In the genomic region with DNA sequence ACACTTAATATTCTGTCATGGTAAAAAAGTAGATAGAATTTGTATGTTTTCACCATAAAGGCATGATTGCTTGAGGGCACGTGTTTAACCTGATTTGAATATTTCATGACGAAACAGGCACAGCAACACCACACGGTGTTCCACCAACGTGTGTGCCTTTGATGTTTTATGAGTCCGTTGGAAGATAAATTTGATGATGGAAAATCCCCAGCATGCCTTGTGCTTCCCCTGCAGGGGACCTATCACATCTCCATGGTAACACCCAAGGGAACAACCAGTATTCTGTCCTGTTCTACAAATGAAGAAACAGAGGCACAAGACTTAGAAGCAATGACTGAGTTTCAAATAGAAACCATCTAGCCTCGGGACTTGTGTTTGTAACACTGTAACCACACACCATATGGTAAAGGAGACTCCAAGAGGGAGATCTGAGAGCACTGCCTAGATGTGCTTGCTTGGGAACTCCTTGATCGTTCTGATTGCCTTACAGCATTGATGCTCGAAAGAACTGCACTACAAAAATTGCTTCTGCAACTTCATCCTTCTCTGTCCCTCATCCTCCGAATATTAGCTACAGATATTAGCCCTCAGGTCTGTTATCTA, we compare ENCODE assay signal across 11 mouse cellular contexts.
DNase-seq lines count a peak whose midpoint lies in the region; ATAC-seq lines count a peak whose summit lies in the region.
"Had no signal": no experiment of that assay in that cellular context is flagged by ENCODE, and none has a peak within 500 bp of the region (broad histone marks: within the 10 kb centered on the region; RNA-seq: fewer than 3 reads in every experiment).

No protein-coding gene starts in this region.

- no peaks in the 10 kb centered on the region for H3K9me3 ChIP-seq in neural tube, embryonic 11.5 days (ENCODE audit: control insufficient read depth, low read length)

- H3K36me3 ChIP-seq in neural tube, embryonic 11.5 days (ENCODE audit: control insufficient read depth, insufficient read depth, low read length) = no peaks in the 10 kb centered on the region

- peak; percentile 16 for DNase-seq in neural tube, embryonic 11.5 days (ENCODE audit: low spot score)
- no peak for DNase-seq in neural tube, embryonic 10.5 days (ENCODE audit: extremely low spot score, low spot score)
- peak; percentile 35 to 41 for DNase-seq in frontal cortex, postnatal 36 days (ENCODE audit: low spot score in 2 of 2)
- DNase-seq in left cerebral cortex, adult 9 months (ENCODE audit: low spot score in 2 of 2) = peak; percentile 5 to 25
- DNase-seq in right cerebral cortex, postnatal 4 days = peak; percentile 4
- DNase-seq in gastrocnemius, postnatal 4 days (ENCODE audit: low spot score in 2 of 2) = no peak
- no peak for DNase-seq in cerebellum, postnatal 4 days (ENCODE audit: low spot score in 2 of 2)
- no peak for DNase-seq in Muller cell, postnatal 12 days (ENCODE audit: inconsistent ontology term)

- no peak overlapping the region for H3K4me2 ChIP-seq in neural tube, embryonic 11.5 days (ENCODE audit: low read depth)

- no peaks in the 10 kb centered on the region for H3K4me1 ChIP-seq in neural tube, embryonic 11.5 days (ENCODE audit: control insufficient read depth, insufficient read depth, low read length)

- ATAC-seq in neural tube, embryonic 11.5 days (ENCODE audit: insufficient read depth, low FRiP score, low TSS enrichment) = 0 out of 2 replicates have a peak, but pooled peaks have one; percentile 35
- ATAC-seq: intestine, embryonic 16.5 days had no signal

- H3K27me3 ChIP-seq in neural tube, embryonic 11.5 days (ENCODE audit: control insufficient read depth, insufficient read depth, low read length) = no peaks in the 10 kb centered on the region

- H3K9ac ChIP-seq in neural tube, embryonic 11.5 days (ENCODE audit: low read length) = no peak overlapping the region
- H3K9ac ChIP-seq: liver, embryonic 14.5 days had no signal

- 62% methylated on average over 9 of the region's 9 CpGs for WGBS in neural tube, embryonic 11.5 days

- no peak overlapping the region for H3K27ac ChIP-seq in neural tube, embryonic 11.5 days (ENCODE audit: low read depth, low read length)
- H3K27ac ChIP-seq: gastrocnemius, adult 2 months; liver, embryonic 14.5 days had no signal

- no peak overlapping the region for H3K4me3 ChIP-seq in neural tube, embryonic 11.5 days (ENCODE audit: low read depth, low read length)
- H3K4me3 ChIP-seq: gastrocnemius, adult 2 months had no signal

Comparison
In these comparisons a context has a peak if more than half of its experiments do, and no peak if none do; other contexts are left out.
1. DNase-seq: peak in neural tube, embryonic 11.5 days (single experiment), frontal cortex, postnatal 36 days (2 of 2), left cerebral cortex, adult 9 months (2 of 2) and right cerebral cortex, postnatal 4 days (single experiment); none in neural tube, embryonic 10.5 days (single experiment), gastrocnemius, postnatal 4 days (0 of 2), cerebellum, postnatal 4 days (0 of 2) and Muller cell, postnatal 12 days (single experiment).